Mouse (Mus musculus): ENCODE measurements at regions not wholly inside any gene's neighbourhood (a gene's known extent, or its start where the extent isn't known, plus 50 kb on each side); places are given as distances from the start of the nearest gene placed in this dataset.

GRCm38 (mm10) chrX:47726285-47726684 lies 166.5 kb downstream of the Smarca1 start:
- DNase-seq (ENCODE audit: low read depth, low spot score): no peak

GRCm38 (mm10) chrX:47703080-47703479 lies 189.7 kb downstream of the Smarca1 start:
- peak; percentile 1 for DNase-seq (ENCODE audit: low read depth, low spot score)

GRCm38 (mm10) chrX:47668778-47669177 lies 224.0 kb downstream of the Smarca1 start:
- no peak for DNase-seq (ENCODE audit: low read depth, low spot score)

GRCm38 (mm10) chrX:47646523-47646922 lies 246.3 kb downstream of the Smarca1 start:
- no peak for DNase-seq (ENCODE audit: low read depth, low spot score)

GRCm38 (mm10) chrX:47641191-47641590 lies 251.6 kb downstream of the Smarca1 start:
- DNase-seq (ENCODE audit: low read depth, low spot score): no peak

GRCm38 (mm10) chrX:47638831-47639316 lies 253.9 kb downstream of the Smarca1 start:
- DNase-seq (ENCODE audit: low read depth, low spot score): no peak

GRCm38 (mm10) chrX:47622881-47623613 lies 269.7 kb downstream of the Smarca1 start:
- DNase-seq (ENCODE audit: low read depth, low spot score): peak; percentile 2

- DNase-seq (ENCODE audit: low read depth, low spot score): no peak
Observed at GRCm38 (mm10) chrX:47612364-47612763, 280.4 kb downstream of the Smarca1 start.

Data from A20 (cell line).